Mouse (Mus musculus) stomach, postnatal 0 days (tissue): ENCODE measurements around the gene Pfkl. TPM values are rescaled to one million over a fixed set of nuclear protein-coding genes. Genes with fewer than 3 reads are reported as not detected.

Experiments used
- ATAC-seq: fragments of 200-750 bp; cut with Nextera tagmentation; 2 replicates; pipeline ENCODE4 v1.8.0; 2017; ENCODE audit not compliant: low FRiP score, low TSS enrichment
- DNase-seq: peaks from one replicate; pipeline ENCODE4 v3.0.0-alpha.2; 2016; ENCODE audit warnings: low spot score
- H3K27ac ChIP-seq: fragments of 300-500 bp; sonication (generic); replicated peaks from 2 replicates; pipeline ENCODE4 v1.5.1; 2014; ENCODE audit warnings: mild to moderate bottlenecking, control low read depth
- H3K27me3 ChIP-seq: fragments of 300-500 bp; sonication (generic); 2 replicates; pipeline ENCODE4 v1.6.1; 2014; ENCODE audit warnings: low read length; ENCODE audit not compliant: control insufficient read depth, insufficient read depth
- H3K36me3 ChIP-seq: fragments of 300-500 bp; sonication (generic); 2 replicates; pipeline ENCODE4 v1.6.1; 2014; ENCODE audit warnings: low read length, mixed read lengths; ENCODE audit not compliant: control insufficient read depth, insufficient read depth
- H3K4me1 ChIP-seq: fragments of 300-500 bp; sonication (generic); replicated peaks from 2 replicates; pipeline ENCODE4 v1.6.1; 2014; ENCODE audit warnings: antibody characterized with exemption; ENCODE audit not compliant: control insufficient read depth, insufficient read depth
- H3K4me2 ChIP-seq: fragments of 300-500 bp; sonication (generic); replicated peaks from 2 replicates; pipeline ENCODE4 v1.6.1; 2014; ENCODE audit warnings: low read depth, mild to moderate bottlenecking, control low read depth, moderate library complexity
- H3K4me3 ChIP-seq: fragments of 300-500 bp; sonication (generic); 2 replicates; pipeline ENCODE4 v1.5.1; 2014; ENCODE audit warnings: low read depth, low read length, control low read depth
- H3K9ac ChIP-seq: fragments of 300-500 bp; sonication (generic); 2 replicates; pipeline ENCODE4 v1.6.1; 2014; ENCODE audit warnings: mild to moderate bottlenecking, low read length, control low read depth, mixed read lengths
- H3K9me3 ChIP-seq: fragments of 300-500 bp; sonication (generic); 2 replicates; pipeline ENCODE4 v1.6.1; 2016; ENCODE audit warnings: low read length; ENCODE audit not compliant: control insufficient read depth
- CTCF ChIP-seq: IDR thresholded peaks from 2 replicates; pipeline ENCODE4 v1.5.1; 2016; ENCODE audit warnings: antibody characterized with exemption, low read depth, mild to moderate bottlenecking, moderate library complexity
- EP300 ChIP-seq: optimal IDR thresholded peaks from 2 replicates; pipeline ENCODE3; 2016; ENCODE audit warnings: antibody characterized with exemption
- WGBS: fragments of 180-500 bp; shearing (Covaris S2); extraction: QIAGEN DNeasy Blood & Tissue Kit; methylation state at CpG from one replicate; pipeline ENCODE4 v1.1.7; 2014; 5-methylcytosine and 5-hydroxymethylcytosine counted together
- polyA plus RNA-seq: library from polyadenylated mRNA; unstranded; fragments of >200 nt; fragmentation: Nextera tagmentation; extraction: Ambion mirVana; gene quantifications from 2 replicates; pipeline ENCODE4 v1.2.1, GENCODE M21; 2015

The Pfkl gene
- polyA plus RNA-seq, 1 experiment from 2014 or later, result 86.1 TPM

GRCm38 (mm10) chr10:78004479-78005100, 5.3 kb downstream of the Pfkl start:
- peak overlapping the region; percentile 74 for H3K27ac ChIP-seq
- ATAC-seq (peak; percentile 61), DNase-seq (peak; percentile 78)
- H3K9ac ChIP-seq, result no peak overlapping the region
- H3K9me3 ChIP-seq, result no peaks in the 10 kb centered on the region
- no peak overlapping the region for H3K4me3 ChIP-seq
- TF ChIP-seq EP300 (no peak), CTCF (no peak)
- WGBS, result 76% methylated on average over 3 of the region's 3 CpGs
- no peaks in the 10 kb centered on the region for H3K27me3 ChIP-seq
- peaks cover 11% of the 10 kb centered on the region for H3K36me3 ChIP-seq
- H3K4me1 ChIP-seq, result peaks cover 9% of the 10 kb centered on the region
- H3K4me2 ChIP-seq, result no peak overlapping the region

GRCm38 (mm10) chr10:78002316-78002715, 7.6 kb downstream of the Pfkl start:
- H3K27me3 ChIP-seq, result no peaks in the 10 kb centered on the region
- no peaks in the 10 kb centered on the region for H3K9me3 ChIP-seq
- no peak overlapping the region for H3K4me2 ChIP-seq
- H3K9ac ChIP-seq, result no peak overlapping the region
- TF ChIP-seq CTCF, result no peak
- TF ChIP-seq EP300, result no peak
- H3K4me1 ChIP-seq, result peaks cover 2% of the 10 kb centered on the region; the same call in 1 of the 2 replicates
- H3K27ac ChIP-seq, result no peak overlapping the region
- no peak overlapping the region for H3K4me3 ChIP-seq
- H3K36me3 ChIP-seq, result peaks cover 24% of the 10 kb centered on the region
- no peak for ATAC-seq
- WGBS, result 93% methylated on average over 2 of the region's 2 CpGs
- DNase-seq, result no peak

- H3K27me3 ChIP-seq, result no peaks in the 10 kb centered on the region
- no peak overlapping the region for H3K9ac ChIP-seq
- peaks cover 25% of the 10 kb centered on the region for H3K36me3 ChIP-seq
- no peak overlapping the region for H3K4me2 ChIP-seq
- no peak overlapping the region for H3K27ac ChIP-seq
- H3K4me1 ChIP-seq, result peaks cover 2% of the 10 kb centered on the region; the same call in 1 of the 2 replicates
- no peak overlapping the region for H3K4me3 ChIP-seq
- H3K9me3 ChIP-seq, result no peaks in the 10 kb centered on the region
- ATAC-seq, result no peak
- no peak for DNase-seq
- WGBS, result 83% methylated on average over 11 of the region's 11 CpGs
- TF ChIP-seq EP300 (no peak), CTCF (no peak)
These were observed 8.1 kb downstream of the Pfkl start for GRCm38 (mm10) chr10:78001796-78002195.

DNA sequence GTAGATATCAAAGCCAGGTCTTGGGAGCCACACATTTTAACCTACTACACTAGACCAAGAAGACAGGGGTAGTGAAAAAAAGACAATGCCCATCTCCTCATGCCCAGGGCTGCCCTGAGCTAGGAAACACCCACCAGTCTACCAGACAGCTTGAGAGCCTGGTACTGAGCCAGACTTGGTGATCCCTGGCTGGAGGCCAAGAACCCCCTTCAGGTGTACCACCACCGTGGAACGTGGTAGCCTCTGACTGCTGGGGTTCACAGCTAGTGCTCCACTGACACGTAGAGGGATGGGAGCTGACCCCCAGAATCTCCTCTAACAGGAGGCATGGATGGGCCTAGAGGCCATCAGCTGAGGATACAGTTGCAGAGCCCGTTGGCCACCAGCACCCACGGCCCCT, 9.7 kb downstream of the Pfkl start:
- Histone ChIP-seq H3K9ac (no peak overlapping the region), H3K27me3 (no peaks in the 10 kb centered on the region), H3K36me3 (peaks cover 34% of the 10 kb centered on the region), H3K4me1 (no peaks in the 10 kb centered on the region), H3K4me3 (no peak overlapping the region), H3K9me3 (no peaks in the 10 kb centered on the region), H3K4me2 (no peak overlapping the region), H3K27ac (no peak overlapping the region)
- WGBS, result 88% methylated on average over 5 of the region's 5 CpGs
- TF ChIP-seq EP300 (no peak), CTCF (no peak)
- no peak for DNase-seq
- ATAC-seq, result no peak

DNA sequence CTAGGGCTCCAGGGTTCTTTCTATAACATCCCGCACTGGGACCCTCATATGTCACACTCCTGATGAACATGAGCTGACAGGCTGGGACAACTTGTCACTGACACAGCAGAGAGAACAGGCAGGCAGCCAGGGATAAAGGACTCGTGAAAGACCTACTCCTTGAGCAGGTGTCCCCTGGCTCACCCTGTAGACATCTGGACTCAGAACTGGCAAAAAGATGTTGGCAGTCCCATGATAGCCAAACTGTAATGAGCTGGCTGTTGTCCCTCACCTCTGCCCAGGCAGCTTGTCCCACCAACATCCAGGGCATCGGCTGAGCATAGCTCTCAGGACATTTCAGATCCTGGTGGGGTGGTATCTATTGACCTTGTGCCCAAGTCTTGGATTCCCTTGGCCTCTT, 14.2 kb downstream of the Pfkl start:
- no peaks in the 10 kb centered on the region for H3K27me3 ChIP-seq
- H3K4me1 ChIP-seq, result no peaks in the 10 kb centered on the region
- no peak overlapping the region for H3K27ac ChIP-seq
- no peak overlapping the region for H3K4me2 ChIP-seq
- ATAC-seq (no peak), DNase-seq (no peak)
- H3K9ac ChIP-seq, result no peak overlapping the region
- WGBS, result 83% methylated on average over 3 of the region's 3 CpGs
- H3K36me3 ChIP-seq, result peaks cover 40% of the 10 kb centered on the region
- no peak for TF ChIP-seq EP300
- TF ChIP-seq CTCF, result no peak
- no peaks in the 10 kb centered on the region for H3K9me3 ChIP-seq
- H3K4me3 ChIP-seq, result no peak overlapping the region

DNA sequence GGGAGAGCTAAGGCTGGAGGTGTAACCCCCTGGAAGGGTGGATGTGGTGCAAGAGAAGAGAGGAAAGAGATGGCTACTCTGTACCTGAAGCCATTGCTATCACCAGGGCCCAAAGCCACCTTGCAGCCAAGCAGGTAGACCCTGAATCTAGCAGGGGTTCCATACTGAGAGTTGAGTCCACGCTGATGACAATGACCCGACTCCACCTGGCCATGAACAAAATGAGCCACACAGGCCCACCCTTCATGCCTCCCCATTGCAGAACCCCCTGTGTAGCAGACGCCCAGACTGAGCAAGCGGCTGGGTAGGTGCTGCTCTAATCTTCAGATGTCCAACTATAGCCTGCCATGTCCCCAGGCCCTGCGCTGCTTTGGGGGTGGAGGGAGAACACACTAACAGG, 24.1 kb downstream of the Pfkl start:
- ATAC-seq, result no peak
- Histone ChIP-seq H3K4me2 (no peak overlapping the region), H3K4me1 (no peaks in the 10 kb centered on the region), H3K9ac (no peak overlapping the region), H3K27me3 (no peaks in the 10 kb centered on the region), H3K9me3 (no peaks in the 10 kb centered on the region), H3K36me3 (peaks cover 26% of the 10 kb centered on the region), H3K4me3 (no peak overlapping the region), H3K27ac (no peak overlapping the region)
- TF ChIP-seq EP300, result no peak
- no peak for TF ChIP-seq CTCF
- DNase-seq, result no peak
- WGBS, result 84% methylated on average over 5 of the region's 5 CpGs
